Mouse (Mus musculus): ENCODE measurements around the gene Trim65.

DNA sequence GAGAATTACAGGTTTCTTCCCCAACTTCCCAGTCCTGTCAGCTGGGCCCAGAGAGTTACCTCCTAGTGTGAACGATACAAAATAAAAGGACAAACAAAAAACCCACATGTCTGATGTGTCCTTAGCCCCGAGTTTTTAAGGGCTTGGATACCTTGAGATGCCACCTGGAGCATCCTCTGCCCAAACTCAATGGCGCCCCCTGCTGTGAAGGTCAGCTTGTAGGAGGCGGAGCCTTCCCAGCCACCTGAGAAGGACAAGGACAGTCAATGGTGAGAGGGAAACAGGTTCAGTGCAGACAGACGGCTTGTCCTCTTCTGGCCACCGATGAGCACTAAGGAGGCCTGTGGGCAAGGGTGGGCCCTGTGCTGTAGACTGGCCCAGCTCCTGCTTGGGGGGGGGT, 49.8 kb downstream of the Trim65 start:
- peak; percentile 48; the same call in 1 of the 2 replicates for TF ChIP-seq CTCF (IDR thresholded peaks at IDR 0.05; ENCODE audit: borderline replicate concordance, insufficient read depth, low read length)
- no peak for TF ChIP-seq POLR2A (IDR thresholded peaks at IDR 0.05; ENCODE audit: low read depth, low read length)
